Mouse (Mus musculus) cerebellum, adult 2 months (tissue): Measurements from ENCODE around the gene Elf1. TPM values are rescaled to one million over a fixed set of nuclear protein-coding genes. Genes with fewer than 3 reads are reported as not detected.

Experiments used
- DNase-seq, 2 experiments: peaks; one replicate each; pipeline ENCODE4 v3.0.0; 2021
- H3K27ac ChIP-seq: fragments of 200-500 bp; 2 replicates; pipeline ENCODE4 v1.5.1; 2012; ENCODE audit warnings: low read length, control low read depth, inconsistent platforms; ENCODE audit not compliant: insufficient read depth
- H3K27me3 ChIP-seq: fragments of 200-500 bp; 2 replicates; pipeline ENCODE4 v1.6.1; 2012; ENCODE audit warnings: inconsistent platforms, mild to moderate bottlenecking, low read length, moderate library complexity; ENCODE audit not compliant: control insufficient read depth, insufficient read depth
- H3K4me1 ChIP-seq: fragments of 200-500 bp; 2 replicates; pipeline ENCODE4 v1.6.1; 2011; ENCODE audit warnings: low read length; ENCODE audit not compliant: control insufficient read depth, insufficient read depth
- H3K4me3 ChIP-seq: fragments of 200-500 bp; replicated peaks from 2 replicates; pipeline ENCODE3; 2011; ENCODE audit warnings: mild to moderate bottlenecking, low read depth, low read length, control low read depth; ENCODE audit not compliant: insufficient read depth
- CTCF ChIP-seq: fragments of 200-500 bp; IDR thresholded peaks from 2 replicates; pipeline ENCODE4 v1.5.1; 2011; ENCODE audit warnings: low read depth, mild to moderate bottlenecking, control low read depth, low read length, moderate library complexity, borderline replicate concordance; ENCODE audit not compliant: insufficient read depth
- POLR2A ChIP-seq: fragments of 200-500 bp; IDR thresholded peaks from 2 replicates; pipeline ENCODE4 v1.6.1; 2011; ENCODE audit warnings: low read length, control low read depth, borderline replicate concordance; ENCODE audit not compliant: insufficient read depth
- WGBS: fragments of 180-500 bp; shearing (Covaris S2); methylation state at CpG from one replicate; pipeline ENCODE4 v1.1.7; 2018; 5-methylcytosine and 5-hydroxymethylcytosine counted together
- polyA plus RNA-seq: library from polyadenylated mRNA; depleted of rRNA; stranded (reverse); fragments of >200 nt; gene quantifications from 2 replicates; pipeline ENCODE4 v1.2.3, GENCODE M21; 2012

The Elf1 gene
- polyA plus RNA-seq, 1 experiment: 4.1 TPM

- Histone ChIP-seq H3K27me3 (no peaks in the 10 kb centered on the region), H3K4me1 (no peaks in the 10 kb centered on the region), H3K4me3 (no peak overlapping the region), H3K27ac (no peak overlapping the region)
- no peak for DNase-seq
- 87% methylated on average over 1 of the region's 1 CpGs for WGBS
- TF ChIP-seq CTCF (no peak), POLR2A (no peak)
These were observed 20.6 kb upstream of the Elf1 start for GRCm38 (mm10) chr14:79460401-79460800.

GRCm38 (mm10) chr14:79460988-79461387, 20.0 kb upstream of the Elf1 start:
- no peak for TF ChIP-seq POLR2A
- no peak for TF ChIP-seq CTCF
- H3K27me3 ChIP-seq: no peaks in the 10 kb centered on the region
- no peak overlapping the region for H3K27ac ChIP-seq
- H3K4me1 ChIP-seq: no peaks in the 10 kb centered on the region
- WGBS: 90% methylated on average over 4 of the region's 4 CpGs
- no peak overlapping the region for H3K4me3 ChIP-seq
- no peak for DNase-seq

- Histone ChIP-seq H3K27ac (no peak overlapping the region), H3K4me3 (no peak overlapping the region), H3K27me3 (no peaks in the 10 kb centered on the region), H3K4me1 (no peaks in the 10 kb centered on the region)
- TF ChIP-seq POLR2A (no peak), CTCF (no peak)
- no peak for DNase-seq
- WGBS: 94% methylated on average over 1 of the region's 1 CpGs
These were observed 15.4 kb upstream of the Elf1 start for GRCm38 (mm10) chr14:79465623-79466022.

- Histone ChIP-seq H3K4me3 (no peak overlapping the region), H3K27ac (no peak overlapping the region), H3K4me1 (no peaks in the 10 kb centered on the region), H3K27me3 (no peaks in the 10 kb centered on the region)
- 19% methylated on average over 3 of the region's 3 CpGs for WGBS
- TF ChIP-seq POLR2A (no peak), CTCF (peak; percentile 61; the same call in 1 of the 2 replicates)
- DNase-seq: peak; percentile 36 to 40
These were observed 13.4 kb upstream of the Elf1 start for GRCm38 (mm10) chr14:79467621-79468020.

- no peaks in the 10 kb centered on the region for H3K27me3 ChIP-seq
- 94% methylated on average over 2 of the region's 2 CpGs for whole genome bisulfite sequencing
- no peak overlapping the region for H3K4me3 ChIP-seq
- H3K4me1 ChIP-seq: no peaks in the 10 kb centered on the region
- no peak for TF ChIP-seq POLR2A
- TF ChIP-seq CTCF: no peak
- no peak for DNase-seq
- H3K27ac ChIP-seq: no peak overlapping the region
These were observed 7.6 kb upstream of the Elf1 start for GRCm38 (mm10) chr14:79473384-79473783.

GRCm38 (mm10) chr14:79481339-79482151, 551 bp downstream of the Elf1 start, which contains the start of gene Wbp4:
Gene Wbp4, minus strand, starts transcription at chr14:79481520.
- Histone ChIP-seq H3K27me3 (no peaks in the 10 kb centered on the region), H3K4me1 (peaks cover 11% of the 10 kb centered on the region; the same call in 1 of the 2 replicates), H3K4me3 (peak within 1 kb of the TSS; percentile 66), H3K27ac (peak within 1 kb of the TSS; percentile 96)
- under 1% methylated on average over 79 of the region's 86 CpGs for WGBS
- peak; percentile 95 to 98 for DNase-seq
- TF ChIP-seq POLR2A (peak; percentile 47; the same call in 1 of the 2 replicates), CTCF (no peak)

- peaks cover 12% of the 10 kb centered on the region; the same call in 1 of the 2 replicates for H3K4me1 ChIP-seq
- WGBS: under 1% methylated on average over 11 of the region's 11 CpGs
- H3K27me3 ChIP-seq: no peaks in the 10 kb centered on the region
- TF ChIP-seq CTCF (no peak), POLR2A (peak; percentile 20; the same call in 1 of the 2 replicates)
- H3K27ac ChIP-seq: peak overlapping the region; percentile 59; the same call in 1 of the 2 replicates
- H3K4me3 ChIP-seq: peak overlapping the region; percentile 65
- peak in 1 of 2 experiments; percentile 65 for DNase-seq
These were observed 1.3 kb downstream of the Elf1 start for GRCm38 (mm10) chr14:79482251-79482661.

- Histone ChIP-seq H3K4me3 (peak overlapping the region; percentile 65), H3K4me1 (peaks cover 13% of the 10 kb centered on the region; the same call in 1 of the 2 replicates), H3K27me3 (no peaks in the 10 kb centered on the region), H3K27ac (peak overlapping the region; percentile 68)
- 14% methylated on average over 15 of the region's 15 CpGs for WGBS
- peak; percentile 27 to 49 for DNase-seq
- TF ChIP-seq CTCF (no peak), POLR2A (no peak)
These were observed 1.9 kb downstream of the Elf1 start for GRCm38 (mm10) chr14:79482747-79483355.
